Mouse (Mus musculus) brain, embryonic 18.5 days (tissue): ENCODE data around the gene Sec14l1.

Source experiments
- DNase-seq: peaks from one replicate; pipeline ENCODE4 v3.0.0-alpha.2; 2012; ENCODE audit warnings: low read depth, low spot score

The Sec14l1 gene

GRCm38 (mm10) chr11:117127250-117127837, 12.4 kb downstream of the Sec14l1 start:
- no peak for DNase-seq

DNA sequence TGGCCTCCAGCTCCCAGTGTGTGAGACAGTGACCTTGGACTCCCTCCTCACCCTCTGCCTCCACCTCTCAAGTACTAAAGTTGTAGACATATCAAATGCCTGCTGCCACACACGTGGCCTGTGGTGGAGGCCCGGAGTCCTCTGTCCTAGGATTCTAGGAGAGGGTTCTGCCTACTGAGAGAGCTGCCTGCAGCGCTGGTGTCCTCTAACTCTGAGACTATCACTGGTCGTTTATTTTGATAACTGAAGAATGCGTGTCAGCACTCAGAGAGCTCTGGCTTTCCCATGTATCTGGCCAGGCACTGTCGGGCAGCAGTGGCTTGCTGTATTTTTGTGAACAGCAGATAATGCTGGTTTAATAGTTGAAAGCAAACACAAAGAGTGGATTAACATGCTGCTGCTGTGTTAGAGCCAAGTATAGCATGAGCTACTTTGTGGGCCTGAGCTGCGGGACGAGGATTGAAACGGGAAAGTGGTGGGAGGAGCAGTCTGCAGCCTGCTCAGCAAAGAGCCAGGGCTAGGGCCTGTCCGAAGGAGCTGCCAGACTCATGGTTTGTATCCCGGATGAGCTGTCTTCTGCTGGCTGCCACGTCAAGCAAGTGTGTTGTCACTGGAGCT, 13.1 kb downstream of the Sec14l1 start:
- no peak for DNase-seq

DNA sequence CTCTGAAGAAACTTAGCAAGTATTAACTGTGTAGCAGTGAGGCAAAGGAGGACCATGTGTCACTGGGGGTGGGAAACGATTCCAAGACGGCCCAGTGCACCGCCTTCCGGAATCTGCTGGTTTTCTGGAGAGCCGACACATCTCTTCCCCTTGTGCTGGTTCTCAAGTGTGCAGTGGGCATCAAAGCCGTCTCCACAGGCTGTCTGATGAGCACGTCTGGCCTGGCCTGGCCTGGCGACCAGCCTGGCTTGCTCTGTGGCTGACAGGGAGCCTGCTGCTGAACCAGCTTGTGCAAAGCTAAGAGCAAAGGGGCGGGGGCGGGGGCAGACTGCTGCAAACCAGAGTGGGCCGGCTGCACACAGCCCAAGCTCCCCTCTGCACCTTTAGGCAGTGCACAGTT, 14.5 kb downstream of the Sec14l1 start:
- no peak for DNase-seq

DNA sequence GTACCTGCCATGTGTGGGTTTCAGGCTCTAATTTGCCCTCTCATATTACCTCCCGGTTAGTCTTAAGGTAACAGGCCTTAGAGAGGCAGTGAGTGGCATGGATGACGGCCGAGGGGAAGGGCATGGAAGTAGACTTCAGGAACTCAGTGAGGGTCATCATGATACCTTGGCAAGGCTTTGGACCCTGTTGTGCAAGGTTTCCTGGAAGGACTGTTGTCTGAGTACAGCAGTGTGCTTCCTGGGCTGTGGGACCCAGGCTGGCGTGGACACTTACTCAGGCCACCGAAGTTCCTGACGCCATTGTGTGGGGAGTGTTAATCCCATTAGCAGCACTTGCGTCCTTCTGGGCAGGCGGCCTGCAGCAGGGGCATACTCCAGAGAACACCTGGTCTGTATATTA, 15.1 kb downstream of the Sec14l1 start:
- no peak for DNase-seq

- no peak for DNase-seq
These were observed 15.9 kb downstream of the Sec14l1 start for GRCm38 (mm10) chr11:117130888-117131287.

- no peak for DNase-seq
These were observed 16.5 kb downstream of the Sec14l1 start for GRCm38 (mm10) chr11:117131450-117131849.

DNA sequence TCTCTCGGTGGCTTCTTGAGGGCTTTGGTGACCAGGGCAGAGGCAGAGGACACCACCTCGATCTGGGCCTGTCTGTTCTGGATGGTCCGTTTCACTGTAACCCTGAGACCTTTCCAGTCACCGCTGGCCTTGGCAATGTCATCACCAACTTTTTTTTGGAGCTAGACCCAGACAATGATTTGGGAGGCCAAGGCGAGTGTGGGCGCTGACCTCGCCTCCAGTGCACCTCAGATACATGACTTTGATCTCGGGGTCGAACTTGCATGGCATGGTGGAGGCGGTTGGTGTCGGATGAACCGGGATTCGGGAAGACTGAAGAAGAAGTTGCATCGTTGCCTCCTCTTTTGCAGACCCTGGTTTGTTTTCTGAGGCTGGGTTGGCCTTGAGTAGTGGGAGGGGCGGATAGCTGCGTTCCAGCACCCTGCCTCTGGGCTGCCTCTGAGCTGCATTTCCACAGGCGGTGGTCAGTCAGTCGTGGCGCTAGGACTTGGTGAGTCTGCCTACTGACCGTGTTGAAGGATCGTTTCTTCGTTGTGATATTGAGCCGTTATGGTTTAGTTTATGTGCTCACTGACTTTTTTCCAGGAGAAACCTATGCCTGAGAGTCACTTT, 19.9 kb downstream of the Sec14l1 start:
- DNase-seq = no peak

GRCm38 (mm10) chr11:117135457-117136290, 20.7 kb downstream of the Sec14l1 start:
- DNase-seq = no peak

- DNase-seq = no peak
These were observed 21.9 kb downstream of the Sec14l1 start for GRCm38 (mm10) chr11:117136880-117137279.

DNA sequence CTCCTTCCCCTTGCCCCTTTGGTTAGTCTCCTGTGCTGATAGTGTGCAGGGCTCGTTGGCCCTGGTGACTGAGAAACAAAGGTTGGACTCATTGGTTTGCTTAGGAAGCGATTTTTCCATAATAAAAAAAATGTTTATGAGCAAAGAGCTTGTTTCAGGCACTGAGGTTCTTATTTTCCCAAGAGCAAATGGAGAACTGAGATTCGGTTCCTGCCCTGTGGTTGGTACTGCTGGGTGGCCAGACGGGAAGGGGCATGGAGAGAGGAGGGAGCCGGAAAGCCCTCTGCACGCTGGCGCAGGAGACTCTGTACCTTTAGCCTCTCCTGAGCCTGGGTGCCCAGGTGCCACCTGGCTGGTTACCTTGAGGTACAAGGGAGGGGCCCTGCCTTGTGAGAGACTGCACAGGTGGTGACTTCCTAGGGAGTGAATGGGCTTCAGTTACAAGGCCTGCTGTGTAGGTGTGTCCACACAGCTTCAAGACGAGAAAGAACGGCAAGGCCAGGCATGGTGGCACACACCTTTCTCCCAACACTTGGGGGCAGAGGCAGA, 23.3 kb downstream of the Sec14l1 start:
- no peak for DNase-seq

GRCm38 (mm10) chr11:117138795-117139463, 24.0 kb downstream of the Sec14l1 start:
- DNase-seq = no peak

- DNase-seq = no peak
These were observed 26.5 kb downstream of the Sec14l1 start for GRCm38 (mm10) chr11:117141376-117142001.

- DNase-seq = no peak
These were observed 27.5 kb downstream of the Sec14l1 start for GRCm38 (mm10) chr11:117142507-117142906.

GRCm38 (mm10) chr11:117145451-117146117, 30.6 kb downstream of the Sec14l1 start:
- DNase-seq = no peak

GRCm38 (mm10) chr11:117146118-117146506, 31.1 kb downstream of the Sec14l1 start:
- DNase-seq = no peak

DNA sequence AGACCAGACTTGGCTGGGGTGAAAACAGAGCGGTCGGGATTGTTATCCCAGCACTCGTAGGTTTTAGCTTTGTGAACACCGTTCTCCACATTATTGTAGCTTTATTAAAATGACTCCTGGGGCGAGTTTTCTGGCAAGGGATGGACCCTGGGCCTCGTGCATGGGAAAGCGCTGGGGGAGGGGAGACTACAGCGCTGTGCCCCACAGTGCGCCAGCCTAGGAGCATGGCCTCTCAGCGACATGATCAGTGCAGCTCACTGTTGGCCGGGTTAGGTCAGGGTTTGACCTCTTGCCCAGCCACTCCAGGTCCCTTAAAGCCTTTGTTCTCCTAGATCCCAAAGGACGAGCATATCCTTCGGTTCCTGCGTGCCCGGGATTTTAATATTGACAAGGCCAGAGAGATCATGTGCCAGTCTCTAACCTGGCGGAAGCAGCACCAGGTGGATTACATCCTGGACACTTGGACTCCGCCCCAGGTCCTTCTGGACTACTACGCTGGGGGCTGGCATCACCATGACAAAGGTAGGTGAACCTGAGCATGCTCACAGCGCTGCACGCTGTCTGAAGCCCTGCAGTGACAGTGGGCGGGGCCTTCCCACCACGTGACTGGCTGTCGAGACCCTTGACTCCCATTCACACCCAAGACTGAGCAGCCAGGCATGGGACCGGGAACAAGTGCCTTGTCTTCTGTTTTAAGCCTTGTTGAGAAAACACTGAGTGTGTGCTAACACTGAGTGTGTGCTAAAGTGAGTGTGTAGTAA, 32.0 kb downstream of the Sec14l1 start:
- no peak for DNase-seq

DNA sequence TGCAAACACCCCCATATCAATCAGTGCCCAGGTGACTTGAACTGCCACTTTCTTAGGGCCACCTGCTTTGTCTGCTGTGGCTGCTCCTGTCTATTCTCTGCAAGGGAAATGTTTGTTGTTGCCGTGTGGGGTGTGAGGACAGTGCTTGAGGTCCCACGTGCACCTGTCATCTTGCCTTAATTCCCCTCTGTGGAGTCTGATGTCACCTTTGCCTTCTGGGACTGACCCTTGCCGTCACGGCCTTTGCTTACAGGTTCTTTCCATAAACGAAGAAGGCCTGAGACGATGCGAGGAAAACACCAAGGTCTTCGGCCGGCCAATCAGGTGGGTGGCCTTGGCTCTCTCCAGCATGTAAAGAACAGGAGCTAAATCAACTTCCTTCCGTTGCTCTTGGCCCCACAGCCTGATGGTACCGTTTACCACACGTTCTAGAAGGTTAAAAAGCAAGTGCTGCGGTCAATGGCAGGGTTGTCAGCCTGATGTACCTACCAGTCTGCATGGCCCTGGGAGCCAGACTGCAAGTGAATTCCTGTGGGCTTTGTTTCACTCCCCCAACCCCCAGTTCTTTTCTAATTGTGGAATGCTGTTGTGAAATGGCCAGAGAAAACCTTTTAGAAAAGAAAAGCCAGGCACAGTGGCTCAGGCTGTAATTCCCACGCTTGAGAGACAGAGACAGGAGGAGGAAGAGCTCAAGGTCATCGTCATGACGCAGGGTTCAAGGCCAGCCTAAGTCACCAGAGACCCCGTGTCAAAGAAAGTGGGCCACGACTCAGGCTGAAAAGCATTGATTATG, 34.1 kb downstream of the Sec14l1 start:
- DNase-seq = no peak

GRCm38 (mm10) chr11:117150467-117150966, 35.5 kb downstream of the Sec14l1 start:
- no peak for DNase-seq

DNA sequence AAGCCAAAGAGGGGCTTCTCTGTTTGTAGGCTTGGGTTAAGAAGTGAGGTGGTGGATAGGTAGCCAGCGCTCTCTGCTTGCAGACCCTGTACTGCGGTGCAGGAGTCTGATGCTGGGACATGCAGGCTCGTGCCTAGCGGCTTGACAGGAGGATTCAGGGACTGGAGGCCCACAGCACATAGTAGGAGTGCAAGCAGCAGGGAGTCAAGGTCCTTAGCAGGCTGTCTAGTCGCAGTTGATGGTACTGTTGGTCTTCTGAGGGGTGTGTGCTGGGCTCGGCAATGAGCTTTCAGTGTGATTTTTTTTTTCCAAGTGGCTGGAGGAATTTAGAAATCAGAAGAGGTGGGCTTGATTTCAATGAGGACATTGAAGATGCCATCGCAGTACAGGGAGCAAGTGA, 36.5 kb downstream of the Sec14l1 start:
- DNase-seq = no peak
